Comparison of ENCODE assay signal across 17 mouse cellular contexts in the genomic region with DNA sequence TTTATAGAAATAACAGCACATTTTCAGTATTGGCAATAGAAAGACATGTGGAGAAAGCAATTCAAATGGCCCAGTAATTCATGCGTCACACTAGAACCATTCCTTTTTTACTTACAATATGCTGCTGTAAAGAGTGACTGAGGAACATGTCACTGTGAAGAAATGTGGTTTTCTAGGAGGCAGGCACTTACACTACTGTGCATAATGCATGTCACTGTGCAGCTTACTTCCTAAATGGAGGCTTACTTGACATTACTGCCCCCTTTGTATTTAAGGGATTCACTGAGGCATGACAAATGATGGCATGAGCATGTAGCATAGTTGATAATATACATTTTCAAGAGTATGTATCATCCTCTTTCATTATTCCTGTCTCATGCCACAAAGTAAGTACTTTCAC.
DNase-seq lines count a peak whose midpoint lies in the region; ATAC-seq and TF ChIP-seq lines count a peak whose summit lies in the region.
"Had no signal": no experiment of that assay in that cellular context is flagged by ENCODE, and none has a peak within 500 bp of the region (broad histone marks: within the 10 kb centered on the region; RNA-seq: fewer than 3 reads in every experiment).

No protein-coding gene starts in this region.

- no peak for TF ChIP-seq CTCF in brain, embryonic 14.5 days (IDR thresholded peaks at IDR 0.05; ENCODE audit: borderline replicate concordance, extremely low read depth, insufficient read depth, insufficient read length)

- no peaks in the 10 kb centered on the region for H3K27me3 ChIP-seq in forebrain, embryonic 14.5 days (replicated peaks; ENCODE audit: control insufficient read depth, insufficient read depth, low read length)
- H3K27me3 ChIP-seq in forebrain, embryonic 15.5 days: no peaks in the 10 kb centered on the region
- H3K27me3 ChIP-seq in midbrain, embryonic 12.5 days: no peaks in the 10 kb centered on the region
- H3K27me3 ChIP-seq in midbrain, embryonic 10.5 days (ENCODE audit: low read depth, poor library complexity, severe bottlenecking): no peaks in the 10 kb centered on the region
- H3K27me3 ChIP-seq: heart, embryonic 13.5 days; hindbrain, embryonic 15.5 days had no signal

- no peak overlapping the region for H3K4me2 ChIP-seq in forebrain, embryonic 14.5 days (ENCODE audit: low read length)
- H3K4me2 ChIP-seq in forebrain, embryonic 15.5 days (replicated peaks): no peak overlapping the region
- H3K4me2 ChIP-seq in midbrain, embryonic 12.5 days (replicated peaks): no peak overlapping the region
- H3K4me2 ChIP-seq: heart, embryonic 13.5 days; hindbrain, embryonic 15.5 days had no signal

- no peaks in the 10 kb centered on the region for H3K4me1 ChIP-seq in forebrain, embryonic 14.5 days (ENCODE audit: control insufficient read depth, insufficient read depth, low read length)
- H3K4me1 ChIP-seq in forebrain, embryonic 15.5 days: no peaks in the 10 kb centered on the region
- no peaks in the 10 kb centered on the region for H3K4me1 ChIP-seq in midbrain, embryonic 12.5 days
- H3K4me1 ChIP-seq in midbrain, embryonic 10.5 days: no peaks in the 10 kb centered on the region
- H3K4me1 ChIP-seq: heart, embryonic 13.5 days; hindbrain, embryonic 15.5 days had no signal

- TF ChIP-seq POLR2A in brain, embryonic 14.5 days (IDR thresholded peaks at IDR 0.05; ENCODE audit: borderline replicate concordance, extremely low read depth, insufficient read depth, insufficient read length, poor library complexity, severe bottlenecking): no peak

- no peaks in the 10 kb centered on the region for H3K36me3 ChIP-seq in forebrain, embryonic 14.5 days (ENCODE audit: control insufficient read depth, insufficient read depth, low read length)
- no peaks in the 10 kb centered on the region for H3K36me3 ChIP-seq in forebrain, embryonic 15.5 days
- no peaks in the 10 kb centered on the region for H3K36me3 ChIP-seq in midbrain, embryonic 12.5 days
- no peaks in the 10 kb centered on the region for H3K36me3 ChIP-seq in midbrain, embryonic 10.5 days
- H3K36me3 ChIP-seq: heart, embryonic 13.5 days; hindbrain, embryonic 15.5 days had no signal

- no peaks in the 10 kb centered on the region for H3K9me3 ChIP-seq in forebrain, embryonic 14.5 days (replicated peaks; ENCODE audit: control insufficient read depth, low read length)
- H3K9me3 ChIP-seq in forebrain, embryonic 15.5 days: no peaks in the 10 kb centered on the region
- no peaks in the 10 kb centered on the region for H3K9me3 ChIP-seq in midbrain, embryonic 12.5 days
- no peaks in the 10 kb centered on the region for H3K9me3 ChIP-seq in midbrain, embryonic 10.5 days (replicated peaks)
- H3K9me3 ChIP-seq: heart, embryonic 13.5 days; hindbrain, embryonic 15.5 days had no signal

- peak; percentile 5 for DNase-seq in forebrain, embryonic 14.5 days (ENCODE audit: low spot score)
- no peak for DNase-seq in midbrain, embryonic 10.5 days (ENCODE audit: low spot score)
- DNase-seq in brain, embryonic 14.5 days (ENCODE audit: low read depth): peak; percentile 45
- DNase-seq in mesoderm, embryonic 11.5 days (ENCODE audit: low read depth, low spot score): peak; percentile 14
- DNase-seq: adrenal gland, adult 2 months; adrenal gland, postnatal 25 days; cerebellum, adult 2 months; cerebellum, postnatal 10 days; forebrain, postnatal 0 days; gastrocnemius, postnatal 25 days; heart, postnatal 4 days had no signal

- no peak overlapping the region for H3K27ac ChIP-seq in forebrain, embryonic 14.5 days (ENCODE audit: low read depth, low read length)
- no peak overlapping the region for H3K27ac ChIP-seq in forebrain, embryonic 15.5 days (replicated peaks)
- H3K27ac ChIP-seq in midbrain, embryonic 12.5 days (replicated peaks): no peak overlapping the region
- H3K27ac ChIP-seq in midbrain, embryonic 10.5 days (replicated peaks): no peak overlapping the region
- H3K27ac ChIP-seq: heart, embryonic 13.5 days; hindbrain, embryonic 15.5 days had no signal

- no peak overlapping the region for H3K9ac ChIP-seq in forebrain, embryonic 14.5 days (ENCODE audit: low read length)
- H3K9ac ChIP-seq in forebrain, embryonic 15.5 days (replicated peaks): no peak overlapping the region
- H3K9ac ChIP-seq in midbrain, embryonic 12.5 days (replicated peaks): no peak overlapping the region
- H3K9ac ChIP-seq: forebrain, postnatal 0 days; heart, embryonic 13.5 days; hindbrain, embryonic 15.5 days had no signal

- no peak overlapping the region for H3K4me3 ChIP-seq in forebrain, embryonic 14.5 days (ENCODE audit: low read depth, low read length)
- H3K4me3 ChIP-seq in forebrain, embryonic 15.5 days: no peak overlapping the region
- H3K4me3 ChIP-seq in midbrain, embryonic 12.5 days: no peak overlapping the region
- no peak overlapping the region for H3K4me3 ChIP-seq in midbrain, embryonic 10.5 days
- H3K4me3 ChIP-seq: heart, embryonic 13.5 days; hindbrain, embryonic 15.5 days had no signal

- WGBS in forebrain, embryonic 14.5 days: 67% methylated on average over 1 of the region's 1 CpGs
- 56% methylated on average over 1 of the region's 1 CpGs for WGBS in forebrain, embryonic 15.5 days
- 72% methylated on average over 1 of the region's 1 CpGs for whole genome bisulfite sequencing in midbrain, embryonic 12.5 days
- 94% methylated on average over 1 of the region's 1 CpGs for WGBS in midbrain, embryonic 10.5 days

- ATAC-seq in forebrain, embryonic 14.5 days: 0 out of 2 replicates have a peak, but pooled peaks have one; percentile 34
- no peak for ATAC-seq in forebrain, embryonic 15.5 days (replicated peaks)
- peak; percentile 60; the same call in 1 of the 2 replicates for ATAC-seq in midbrain, embryonic 12.5 days (ENCODE audit: low FRiP score, low read depth)
- ATAC-seq: forebrain, postnatal 0 days; inflammation-experienced regulatory T-cells, adult 6 months; intestine, postnatal 0 days had no signal
